24 mouse cellular contexts compared by ENCODE assay signal in genomic region chr10:93567066-93567465, GRCm38 (mm10). TPM values are rescaled to one million over a fixed set of nuclear protein-coding genes. Genes with fewer than 3 reads are reported as not detected.
"Had no signal": no experiment of that assay in that cellular context is flagged by ENCODE, and none has a peak within 500 bp of the region (broad histone marks: within the 10 kb centered on the region; RNA-seq: fewer than 3 reads in every experiment).

No protein-coding gene starts in this region.

- H3K4me2 ChIP-seq: lung, embryonic 15.5 days; midbrain, embryonic 12.5 days; neural tube, embryonic 13.5 days; neural tube, embryonic 15.5 days had no signal

- H3K9me3 ChIP-seq: lung, embryonic 15.5 days; midbrain, embryonic 10.5 days; midbrain, embryonic 12.5 days; neural tube, embryonic 13.5 days; neural tube, embryonic 15.5 days had no signal

- H3K27me3 ChIP-seq: lung, embryonic 15.5 days; midbrain, embryonic 12.5 days; neural tube, embryonic 13.5 days; neural tube, embryonic 15.5 days had no signal

- H3K4me3 ChIP-seq: lung, embryonic 15.5 days; midbrain, embryonic 10.5 days; midbrain, embryonic 12.5 days; myocyte; neural tube, embryonic 13.5 days; neural tube, embryonic 15.5 days had no signal

- ATAC-seq: liver, postnatal 0 days; lung, postnatal 0 days; midbrain, embryonic 16.5 days had no signal

- DNase-seq: liver, postnatal 0 days; lung, adult 2 months; lung, postnatal 14 days; lung, postnatal 36 days; midbrain, embryonic 14.5 days; retina, postnatal 1 day; right cerebral cortex, adult 18-20 months; right cerebral cortex, postnatal 25 days; right cerebral cortex, postnatal 4 days; spleen, adult 18-20 months; thymus, adult 18-20 months; thymus, postnatal 14 days; thymus, postnatal 36 days had no signal

- H3K9ac ChIP-seq: liver, postnatal 0 days; lung, embryonic 15.5 days; midbrain, embryonic 12.5 days; neural tube, embryonic 13.5 days; neural tube, embryonic 15.5 days had no signal

- H3K36me3 ChIP-seq: lung, embryonic 15.5 days; midbrain, embryonic 10.5 days; midbrain, embryonic 12.5 days; neural tube, embryonic 13.5 days; neural tube, embryonic 15.5 days had no signal

- H3K27ac ChIP-seq: lung, embryonic 15.5 days; macrophage; midbrain, embryonic 10.5 days; midbrain, embryonic 12.5 days; neural tube, embryonic 13.5 days; neural tube, embryonic 15.5 days had no signal

- H3K4me1 ChIP-seq: lung, embryonic 15.5 days; midbrain, embryonic 10.5 days; midbrain, embryonic 12.5 days; neural tube, embryonic 13.5 days; neural tube, embryonic 15.5 days had no signal

RNA-seq across cellular contexts. Expression of gene Ccdc38, which starts 26.6 kb away (rescaled TPM):
- total RNA-seq: megakaryocyte-erythroid progenitor cell, adult 5-6 weeks had no signal
- polyA plus RNA-seq: macrophage; small intestine, adult 2 months had no signal

RNA-seq across cellular contexts. Expression of gene Amdhd1, which starts 27.2 kb away (rescaled TPM):
- total RNA-seq: megakaryocyte-erythroid progenitor cell, adult 5-6 weeks had no signal
- polyA plus RNA-seq: midbrain, embryonic 12.5 days; midbrain, embryonic 14.5 days; midbrain, embryonic 16.5 days; neural tube, embryonic 13.5 days had no signal
